Mouse (Mus musculus): ENCODE measurements around the gene Zbed4.

DNA sequence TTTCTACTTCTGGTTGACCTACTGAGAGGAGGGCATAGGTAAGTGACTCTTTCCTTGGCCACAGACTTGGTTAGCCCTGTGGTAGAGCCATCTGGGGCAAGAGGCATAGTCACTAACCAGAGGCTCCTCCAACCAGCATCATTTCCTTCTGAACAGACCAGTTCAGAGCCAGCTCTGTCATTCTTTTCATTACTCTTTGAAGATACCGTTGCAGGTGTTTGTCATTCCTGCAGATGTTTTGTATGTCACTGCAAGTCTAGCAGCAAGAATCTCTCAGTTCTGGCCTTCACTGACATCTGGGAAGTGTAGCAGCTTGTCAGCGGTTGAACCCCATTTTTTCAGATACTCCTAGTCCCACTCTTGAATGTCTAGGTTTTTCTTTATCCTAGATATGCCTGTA, 3.4 kb downstream of the Zbed4 start:
- TF ChIP-seq CTCF (IDR thresholded peaks at IDR 0.05; ENCODE audit: borderline replicate concordance, control insufficient read depth, extremely low read depth, insufficient read depth, low read length, poor library complexity) (no peak), POLR2A (IDR thresholded peaks at IDR 0.05; ENCODE audit: control insufficient read depth, extremely low read depth, insufficient read depth, low read length, poor library complexity) (no peak)
